Mouse (Mus musculus) lung, postnatal 0 days (tissue): ENCODE data around the gene Csf1.

ENCODE experiments used
- CTCF ChIP-seq: IDR thresholded peaks from 2 replicates; pipeline ENCODE4 v1.5.1; 2016; ENCODE audit warnings: antibody characterized with exemption, mild to moderate bottlenecking
- EP300 ChIP-seq: IDR thresholded peaks from 2 replicates; pipeline ENCODE4 v1.6.1; 2016; ENCODE audit warnings: antibody characterized with exemption, mild to moderate bottlenecking, control low read depth

DNA sequence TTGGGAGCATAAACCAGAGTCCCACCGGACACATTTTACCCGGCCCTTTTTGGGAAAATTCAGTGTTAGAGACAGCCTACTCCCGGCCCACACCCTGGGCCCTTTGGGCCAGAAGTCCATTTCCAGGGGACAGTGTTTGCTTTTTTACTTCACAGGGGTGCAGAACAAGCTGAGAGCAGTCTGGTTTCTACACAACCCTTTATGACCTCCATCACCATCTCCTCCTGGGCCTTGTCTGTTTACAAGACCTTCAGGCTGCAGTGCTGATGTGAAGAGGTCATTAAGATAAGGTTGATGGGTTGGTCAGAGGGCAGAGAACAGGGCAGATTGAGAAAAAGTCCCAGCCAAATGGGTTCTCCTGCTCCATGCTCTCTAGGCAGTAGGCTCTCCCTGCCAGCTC, 63.4 kb downstream of the Csf1 start:
- TF ChIP-seq CTCF (no peak), EP300 (no peak)
